Mouse (Mus musculus) CH12.LX (cell line): ENCODE measurements around the gene Arhgef38.

ENCODE experiments used
- POLR2A ChIP-seq: IDR thresholded peaks from 2 replicates; pipeline ENCODE4 v1.6.1; 2011; ENCODE audit warnings: low read depth, mild to moderate bottlenecking, improper control_type of control experiment, low read length
- RCOR1 ChIP-seq: conservative IDR thresholded peaks from 2 replicates; pipeline ENCODE4 v1.6.1; 2012; ENCODE audit warnings: low read depth, mild to moderate bottlenecking, inconsistent platforms, low read length, improper control_type of control experiment

- no peak for TF ChIP-seq RCOR1
- no peak for TF ChIP-seq POLR2A
These were observed 81.1 kb downstream of the Arhgef38 start for GRCm38 (mm10) chr3:133153629-133154028.
